In the genomic region with DNA sequence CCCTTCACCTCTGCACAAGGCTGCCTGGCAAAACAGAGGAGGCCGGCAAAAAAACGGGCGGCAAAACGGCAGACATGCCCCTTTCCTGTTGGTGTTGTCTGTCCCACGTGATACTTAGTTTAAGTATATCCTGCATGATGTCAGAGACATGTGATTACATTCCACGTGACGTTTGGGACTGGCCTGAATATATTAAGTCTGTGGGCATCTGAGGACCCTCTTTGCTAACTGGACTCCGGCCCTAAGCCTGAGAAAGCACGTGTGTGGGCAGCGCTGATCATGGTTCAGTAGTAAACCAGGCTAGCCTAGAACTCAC, we compare ENCODE assay signal across 9 mouse cellular contexts. TPM values are rescaled to one million over a fixed set of nuclear protein-coding genes. Genes with fewer than 3 reads are reported as not detected.
DNase-seq lines count a peak whose midpoint lies in the region; ATAC-seq and TF ChIP-seq lines count a peak whose summit lies in the region.
"Had no signal": no experiment of that assay in that cellular context is flagged by ENCODE, and none has a peak within 500 bp of the region (broad histone marks: within the 10 kb centered on the region; RNA-seq: fewer than 3 reads in every experiment).

No protein-coding gene starts in this region.

- H3K79me2 ChIP-seq in macrophage (ENCODE audit: inconsistent target): peaks cover 71% of the 10 kb centered on the region; the same call in 1 of the 2 replicates

- no peaks in the 10 kb centered on the region for H3K9me3 ChIP-seq in heart, embryonic 13.5 days
- no peaks in the 10 kb centered on the region for H3K9me3 ChIP-seq in heart, postnatal 0 days (replicated peaks; ENCODE audit: control insufficient read depth, low read length)

- DNase-seq in heart, adult 8-10 months (ENCODE audit: low spot score): no peak
- peak; percentile 68 for DNase-seq in heart, postnatal 0 days (ENCODE audit: low spot score)
- DNase-seq in urinary bladder, adult 2 months (ENCODE audit: low spot score): no peak

- peak overlapping the region; percentile 63 for H3K4me2 ChIP-seq in heart, embryonic 13.5 days
- H3K4me2 ChIP-seq in heart, postnatal 0 days (ENCODE audit: low read depth, low read length): no peak overlapping the region

- peaks cover 56% of the 10 kb centered on the region for H3K4me1 ChIP-seq in heart, embryonic 13.5 days
- peaks cover 36% of the 10 kb centered on the region for H3K4me1 ChIP-seq in bone marrow macrophage, adult 2 months (ENCODE audit: control insufficient read depth, insufficient read depth, low read length)
- H3K4me1 ChIP-seq in heart, postnatal 0 days (ENCODE audit: control insufficient read depth, insufficient read depth): peaks cover 15% of the 10 kb centered on the region

- 30% methylated on average over 10 of the region's 10 CpGs for WGBS in heart, embryonic 13.5 days
- WGBS in heart, postnatal 0 days: 41% methylated on average over 10 of the region's 10 CpGs
- 79% methylated on average over 10 of the region's 10 CpGs for WGBS in macrophage (ENCODE audit: missing documents)

- TF ChIP-seq CTCF in bone marrow macrophage, adult 2 months (IDR thresholded peaks at IDR 0.05; ENCODE audit: low read depth, low read length): no peak
- TF ChIP-seq CTCF in heart, postnatal 0 days (IDR thresholded peaks at IDR 0.05; ENCODE audit: low read depth): no peak

- H3K9ac ChIP-seq in heart, embryonic 13.5 days: peak overlapping the region; percentile 61
- H3K9ac ChIP-seq in heart, postnatal 0 days (replicated peaks; ENCODE audit: low read depth, low read length): no peak overlapping the region

- no peak overlapping the region for H3K4me3 ChIP-seq in heart, embryonic 13.5 days
- H3K4me3 ChIP-seq in bone marrow macrophage, adult 2 months (ENCODE audit: insufficient read depth, low read length): peak overlapping the region; percentile 35
- H3K4me3 ChIP-seq in heart, postnatal 0 days (ENCODE audit: low read depth, low read length): no peak overlapping the region
- no peak overlapping the region for H3K4me3 ChIP-seq in macrophage (ENCODE audit: inconsistent target)

- no peak for ATAC-seq in heart, embryonic 13.5 days (ENCODE audit: extremely low read depth, insufficient number of reproducible peaks, low FRiP score, low TSS enrichment)
- peak; percentile 28; the same call in 1 of the 2 replicates for ATAC-seq in heart, postnatal 0 days (ENCODE audit: insufficient read depth, low read depth)
- ATAC-seq in erythroblast, adult 5-6 weeks (replicated peaks; ENCODE audit: low FRiP score, poor library complexity, severe bottlenecking): no peak
- no peak for ATAC-seq in activated CD4-positive, CD25-positive, alpha-beta regulatory T cell, adult 4 months

- no peak for TF ChIP-seq POLR2A in bone marrow macrophage, adult 2 months (IDR thresholded peaks at IDR 0.05; ENCODE audit: borderline replicate concordance, low read depth, low read length)

- H3K27me3 ChIP-seq in heart, embryonic 13.5 days (replicated peaks): peaks cover 8% of the 10 kb centered on the region; the same call in 1 of the 2 replicates
- no peaks in the 10 kb centered on the region for H3K27me3 ChIP-seq in heart, postnatal 0 days (ENCODE audit: control insufficient read depth, insufficient read depth, low read length)

- peaks cover 79% of the 10 kb centered on the region for H3K36me3 ChIP-seq in heart, embryonic 13.5 days
- peaks cover 77% of the 10 kb centered on the region for H3K36me3 ChIP-seq in heart, postnatal 0 days (replicated peaks; ENCODE audit: control insufficient read depth, insufficient read depth, low read length)
- peaks cover 32% of the 10 kb centered on the region; the same call in 1 of the 2 replicates for H3K36me3 ChIP-seq in macrophage (ENCODE audit: inconsistent target)

- no peak for TF ChIP-seq EP300 in heart, postnatal 0 days (IDR thresholded peaks at IDR 0.05; ENCODE audit: low read depth)

- H3K27ac ChIP-seq in heart, embryonic 13.5 days (replicated peaks): peak overlapping the region; percentile 96
- H3K27ac ChIP-seq in bone marrow macrophage, adult 2 months (ENCODE audit: insufficient read depth, low read depth, low read length): peak overlapping the region; percentile 98
- peak overlapping the region; percentile 75 for H3K27ac ChIP-seq in heart, postnatal 0 days (ENCODE audit: low read depth)
- H3K27ac ChIP-seq in macrophage: peak overlapping the region; percentile 86

RNA-seq across cellular contexts. Expression of a gene that starts 8.3 kb away (rescaled TPM):
- 2.7 and 3.1 TPM in 2 replicates for polyA plus RNA-seq in heart, embryonic 13.5 days (2015; fragmentation: Nextera tagmentation; extraction: Ambion mirVana)
- 1 to 10 TPM; 1.4 to 2.4 (median 1.9) TPM for total RNA-seq in heart, adult 8-10 months (2022)
- polyA plus RNA-seq in bone marrow macrophage, adult 2 months (2012; ENCODE audit: insufficient read depth, insufficient read length, missing spikeins): 41.9 and 45.5 TPM in 2 replicates
- total RNA-seq in heart, postnatal 0 days (2014; rRNA removed; ENCODE audit: low replicate concordance): 6.6 and 7.8 TPM in 2 replicates
- 3.3 and 3.8 TPM in 2 replicates for polyA plus RNA-seq in heart, postnatal 0 days (2015; fragmentation: Nextera tagmentation; extraction: Ambion mirVana)
- total RNA-seq in macrophage (2018; cell fraction: chromatin; rRNA removed): 1 to 10 TPM in 19 of 26 experiments, under 1 TPM in 2, not detected in 5; 0.62 to 6.3 (median 2.6) TPM
- total RNA-seq in macrophage (2018; cell fraction: cytosol; rRNA removed): 10 to 100 TPM in 25 of 26 experiments, 1 to 10 TPM in 1; 9.7 to 17.7 (median 13.3) TPM
- total RNA-seq in macrophage (2018; cell fraction: nucleus; rRNA removed): 10 to 100 TPM in 1 of 26 experiments, 1 to 10 TPM in 25; 1.4 to 11.8 (median 5.5) TPM
- 9.6 to 21.8 TPM (median 14.6 TPM) in 3 replicates for polyA plus RNA-seq in macrophage (2018)
- total RNA-seq in erythroblast, adult 5-6 weeks (2015; ENCODE audit: low replicate concordance): 5.4 TPM in 1 of 2 replicates, not detected in the other
- 1.8 and 3.8 TPM in 2 replicates for total RNA-seq in erythroblast, adult 5-6 weeks (2017; ENCODE audit: low replicate concordance)
- polyA plus RNA-seq in activated CD4-positive, CD25-positive, alpha-beta regulatory T cell, adult 4 months (2017; shearing (Covaris generic)): 10 to 100 TPM in 1 of 2 experiments, 1 to 10 TPM in 1; 7.3 to 13.3 TPM
- 5.0 and 6.9 TPM in 2 replicates for polyA plus RNA-seq in urinary bladder, adult 2 months (2012; rRNA removed)

RNA-seq across cellular contexts. Expression of a gene that starts 12.4 kb away (rescaled TPM):
- polyA plus RNA-seq in heart, embryonic 13.5 days (2015; fragmentation: Nextera tagmentation; extraction: Ambion mirVana): 0.82 and 1.1 TPM in 2 replicates
- total RNA-seq in heart, adult 8-10 months (2022): under 1 TPM in 2 of 4 experiments, not detected in 2; 0.50 to 0.72 TPM
- polyA plus RNA-seq in bone marrow macrophage, adult 2 months (2012; ENCODE audit: insufficient read depth, insufficient read length, missing spikeins): not detected in 2 replicates
- not detected in 2 replicates for total RNA-seq in heart, postnatal 0 days (2014; rRNA removed; ENCODE audit: low replicate concordance)
- 0.45 and 0.70 TPM in 2 replicates for polyA plus RNA-seq in heart, postnatal 0 days (2015; fragmentation: Nextera tagmentation; extraction: Ambion mirVana)
- 1 to 10 TPM in 17 of 26 experiments, not detected in 9; 1.1 to 5.7 (median 2.3) TPM for total RNA-seq in macrophage (2018; cell fraction: chromatin; rRNA removed)
- total RNA-seq in macrophage (2018; cell fraction: cytosol; rRNA removed): 1 to 10 TPM in 1 of 26 experiments, under 1 TPM in 7, not detected in 18; 0.22 to 1.1 (median 0.36) TPM
- 1 to 10 TPM in 9 of 26 experiments, under 1 TPM in 1, not detected in 16; 0.63 to 8.6 (median 2.8) TPM for total RNA-seq in macrophage (2018; cell fraction: nucleus; rRNA removed)
- polyA plus RNA-seq in macrophage (2018): 0.57 TPM in 1 of 3 replicates, not detected in the others
- total RNA-seq in erythroblast, adult 5-6 weeks (2015; ENCODE audit: low replicate concordance): not detected in 2 replicates
- total RNA-seq in erythroblast, adult 5-6 weeks (2017; ENCODE audit: low replicate concordance): 5.6 TPM in 1 of 2 replicates, not detected in the other
- polyA plus RNA-seq in activated CD4-positive, CD25-positive, alpha-beta regulatory T cell, adult 4 months (2017; shearing (Covaris generic)): 1 to 10 TPM in 1 of 2 experiments, not detected in 1; 1.4 TPM
- 2.7 and 3.6 TPM in 2 replicates for polyA plus RNA-seq in urinary bladder, adult 2 months (2012; rRNA removed)
- total RNA-seq: granulocyte monocyte progenitor cell, adult 5-6 weeks had no signal

RNA-seq across cellular contexts. Expression of a gene that starts 16.9 kb away (rescaled TPM):
- 2.1 and 2.3 TPM in 2 replicates for polyA plus RNA-seq in heart, embryonic 13.5 days (2015; fragmentation: Nextera tagmentation; extraction: Ambion mirVana)
- 1 to 10 TPM in 2 of 4 experiments, under 1 TPM in 2; 0.73 to 1.3 (median 1.0) TPM for total RNA-seq in heart, adult 8-10 months (2022)
- polyA plus RNA-seq in bone marrow macrophage, adult 2 months (2012; ENCODE audit: insufficient read depth, insufficient read length, missing spikeins): 0.75 and 2.2 TPM in 2 replicates
- 0.11 TPM in 1 of 2 replicates, not detected in the other for total RNA-seq in heart, postnatal 0 days (2014; rRNA removed; ENCODE audit: low replicate concordance)
- polyA plus RNA-seq in heart, postnatal 0 days (2015; fragmentation: Nextera tagmentation; extraction: Ambion mirVana): 0.43 and 1.1 TPM in 2 replicates
- total RNA-seq in macrophage (2018; cell fraction: chromatin; rRNA removed): 1 to 10 TPM in 22 of 26 experiments, under 1 TPM in 3, not detected in 1; 0.38 to 4.3 (median 2.4) TPM
- total RNA-seq in macrophage (2018; cell fraction: cytosol; rRNA removed): 1 to 10 TPM in 1 of 26 experiments, under 1 TPM in 25; 0.15 to 1.2 (median 0.53) TPM
- 1 to 10 TPM in 25 of 26 experiments, under 1 TPM in 1; 0.81 to 7.0 (median 2.7) TPM for total RNA-seq in macrophage (2018; cell fraction: nucleus; rRNA removed)
- 0.07 to 1.0 TPM (median 0.46 TPM) in 3 replicates for polyA plus RNA-seq in macrophage (2018)
- 2.5 and 3.7 TPM in 2 replicates for total RNA-seq in erythroblast, adult 5-6 weeks (2015; ENCODE audit: low replicate concordance)
- 1.3 TPM in 1 of 2 replicates, not detected in the other for total RNA-seq in erythroblast, adult 5-6 weeks (2017; ENCODE audit: low replicate concordance)
- 1 to 10 TPM; 1.1 to 1.2 TPM for polyA plus RNA-seq in activated CD4-positive, CD25-positive, alpha-beta regulatory T cell, adult 4 months (2017; shearing (Covaris generic))
- 3.6 and 3.8 TPM in 2 replicates for polyA plus RNA-seq in urinary bladder, adult 2 months (2012; rRNA removed)

RNA-seq across cellular contexts. Expression of a gene that starts 16.9 kb away (rescaled TPM):
- 69.7 and 73.6 TPM in 2 replicates for polyA plus RNA-seq in heart, embryonic 13.5 days (2015; fragmentation: Nextera tagmentation; extraction: Ambion mirVana)
- total RNA-seq in heart, adult 8-10 months (2022): 10 to 100 TPM; 49.1 to 55.0 (median 53.8) TPM
- polyA plus RNA-seq in bone marrow macrophage, adult 2 months (2012; ENCODE audit: insufficient read depth, insufficient read length, missing spikeins): 23.1 and 29.5 TPM in 2 replicates
- 123 and 139 TPM in 2 replicates for total RNA-seq in heart, postnatal 0 days (2014; rRNA removed; ENCODE audit: low replicate concordance)
- 75.2 and 77.6 TPM in 2 replicates for polyA plus RNA-seq in heart, postnatal 0 days (2015; fragmentation: Nextera tagmentation; extraction: Ambion mirVana)
- total RNA-seq in macrophage (2018; cell fraction: chromatin; rRNA removed): 10 to 100 TPM in 20 of 26 experiments, 1 to 10 TPM in 6; 5.0 to 26.5 (median 14.1) TPM
- total RNA-seq in macrophage (2018; cell fraction: cytosol; rRNA removed): 10 to 100 TPM; 21.6 to 41.1 (median 29.6) TPM
- total RNA-seq in macrophage (2018; cell fraction: nucleus; rRNA removed): 10 to 100 TPM in 24 of 26 experiments, 1 to 10 TPM in 2; 9.0 to 30.8 (median 16.6) TPM
- polyA plus RNA-seq in macrophage (2018): 21.0 to 48.1 TPM (median 32.0 TPM) in 3 replicates
- 10.4 and 11.7 TPM in 2 replicates for total RNA-seq in erythroblast, adult 5-6 weeks (2015; ENCODE audit: low replicate concordance)
- 32.5 and 33.7 TPM in 2 replicates for total RNA-seq in erythroblast, adult 5-6 weeks (2017; ENCODE audit: low replicate concordance)
- 10 to 100 TPM; 12.7 to 13.7 TPM for polyA plus RNA-seq in activated CD4-positive, CD25-positive, alpha-beta regulatory T cell, adult 4 months (2017; shearing (Covaris generic))
- 42.9 and 47.4 TPM in 2 replicates for polyA plus RNA-seq in urinary bladder, adult 2 months (2012; rRNA removed)

RNA-seq across cellular contexts. Expression of a gene that starts 22.8 kb away (rescaled TPM):
- 72.2 and 78.1 TPM in 2 replicates for polyA plus RNA-seq in heart, embryonic 13.5 days (2015; fragmentation: Nextera tagmentation; extraction: Ambion mirVana)
- total RNA-seq in heart, adult 8-10 months (2022): 10 to 100 TPM; 25.9 to 39.0 (median 32.2) TPM
- polyA plus RNA-seq in bone marrow macrophage, adult 2 months (2012; ENCODE audit: insufficient read depth, insufficient read length, missing spikeins): 32.6 and 35.0 TPM in 2 replicates
- 47.6 and 53.9 TPM in 2 replicates for total RNA-seq in heart, postnatal 0 days (2014; rRNA removed; ENCODE audit: low replicate concordance)
- polyA plus RNA-seq in heart, postnatal 0 days (2015; fragmentation: Nextera tagmentation; extraction: Ambion mirVana): 45.8 and 48.4 TPM in 2 replicates
- total RNA-seq in macrophage (2018; cell fraction: chromatin; rRNA removed): 10 to 100 TPM; 37.1 to 93.5 (median 67.0) TPM
- 10 to 100 TPM; 14.6 to 29.0 (median 20.0) TPM for total RNA-seq in macrophage (2018; cell fraction: cytosol; rRNA removed)
- total RNA-seq in macrophage (2018; cell fraction: nucleus; rRNA removed): 10 to 100 TPM; 20.2 to 46.0 (median 34.3) TPM
- polyA plus RNA-seq in macrophage (2018): 12.9 to 17.0 TPM (median 15.3 TPM) in 3 replicates
- total RNA-seq in erythroblast, adult 5-6 weeks (2015; ENCODE audit: low replicate concordance): 286 and 325 TPM in 2 replicates
- total RNA-seq in erythroblast, adult 5-6 weeks (2017; ENCODE audit: low replicate concordance): 463 and 486 TPM in 2 replicates
- 10 to 100 TPM; 19.3 to 20.1 TPM for polyA plus RNA-seq in activated CD4-positive, CD25-positive, alpha-beta regulatory T cell, adult 4 months (2017; shearing (Covaris generic))
- polyA plus RNA-seq in urinary bladder, adult 2 months (2012; rRNA removed): 34.1 and 34.4 TPM in 2 replicates
